8 mouse cellular contexts compared by ENCODE assay signal in the genomic region with DNA sequence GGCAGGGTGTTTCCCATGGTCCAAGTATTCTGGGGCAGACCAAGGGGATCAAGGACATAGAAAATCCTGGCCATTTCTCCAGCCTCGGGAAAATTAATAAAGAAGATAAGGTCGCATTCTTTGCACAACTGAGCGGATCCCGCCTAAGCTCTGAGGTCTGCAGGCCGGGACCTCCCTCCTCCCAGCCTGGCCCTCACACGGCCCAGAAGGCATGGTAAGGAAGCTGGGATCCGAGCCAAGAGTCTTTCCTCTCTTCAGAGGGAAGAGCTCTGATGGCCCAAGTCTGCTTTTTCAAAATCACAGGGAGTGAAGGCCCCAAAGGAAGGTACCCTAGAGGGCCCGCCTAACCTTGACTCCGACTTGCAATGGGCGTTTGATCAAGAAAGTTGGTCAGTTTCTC.
A peak's percentile ranks its signal among the peaks of the same experiment; 100 is the strongest.
DNase-seq lines count a peak whose midpoint lies in the region; ATAC-seq and TF ChIP-seq lines count a peak whose summit lies in the region.

No protein-coding gene starts in this region.

- no peaks in the 10 kb centered on the region for H3K36me3 ChIP-seq in forebrain, embryonic 10.5 days (replicated peaks)
- H3K36me3 ChIP-seq in forebrain, embryonic 11.5 days (ENCODE audit: control insufficient read depth, insufficient read depth, low read length), result no peaks in the 10 kb centered on the region
- no peaks in the 10 kb centered on the region for H3K36me3 ChIP-seq in embryonic facial prominence, embryonic 14.5 days (ENCODE audit: control insufficient read depth, insufficient read depth, low read length)
- H3K36me3 ChIP-seq in hindbrain, postnatal 0 days (ENCODE audit: insufficient read depth, low read length), result no peaks in the 10 kb centered on the region
- no peaks in the 10 kb centered on the region for H3K36me3 ChIP-seq in stomach, embryonic 14.5 days (ENCODE audit: control insufficient read depth, insufficient read depth, low read length)

- peak overlapping the region; percentile 91 for H3K27ac ChIP-seq in forebrain, embryonic 10.5 days
- no peak overlapping the region for H3K27ac ChIP-seq in forebrain, embryonic 11.5 days (ENCODE audit: low read depth, low read length)
- H3K27ac ChIP-seq in embryonic facial prominence, embryonic 14.5 days (replicated peaks; ENCODE audit: low read depth, low read length), result peak overlapping the region; percentile 17
- peak overlapping the region; percentile 38; the same call in 1 of the 2 replicates for H3K27ac ChIP-seq in hindbrain, postnatal 0 days
- H3K27ac ChIP-seq in stomach, embryonic 14.5 days (ENCODE audit: low read length), result no peak overlapping the region

- H3K4me2 ChIP-seq in forebrain, embryonic 11.5 days (ENCODE audit: low read depth, low read length, severe bottlenecking), result no peak overlapping the region
- peak overlapping the region; percentile 59 for H3K4me2 ChIP-seq in embryonic facial prominence, embryonic 14.5 days (ENCODE audit: low read depth, low read length)
- H3K4me2 ChIP-seq in hindbrain, postnatal 0 days (ENCODE audit: low read depth, low read length), result no peak overlapping the region
- no peak overlapping the region for H3K4me2 ChIP-seq in stomach, embryonic 14.5 days (replicated peaks; ENCODE audit: low read depth, low read length)

- no peak for ATAC-seq in forebrain, embryonic 11.5 days (replicated peaks; ENCODE audit: low FRiP score)
- peak; percentile 68 for ATAC-seq in embryonic facial prominence, embryonic 14.5 days (ENCODE audit: low read depth)
- ATAC-seq in hindbrain, postnatal 0 days, result no peak; the same call in 1 of the 2 replicates
- ATAC-seq in stomach, embryonic 14.5 days (ENCODE audit: insufficient number of reproducible peaks, insufficient read depth, low FRiP score, low read depth), result peak; percentile 59; the same call in 1 of the 2 replicates

- TF ChIP-seq CTCF in hindbrain, postnatal 0 days (IDR thresholded peaks at IDR 0.05; ENCODE audit: low read depth), result no peak

- no peaks in the 10 kb centered on the region for H3K27me3 ChIP-seq in forebrain, embryonic 10.5 days (ENCODE audit: poor library complexity, severe bottlenecking)
- no peaks in the 10 kb centered on the region for H3K27me3 ChIP-seq in forebrain, embryonic 11.5 days (ENCODE audit: control insufficient read depth, insufficient read depth, low read length)
- H3K27me3 ChIP-seq in embryonic facial prominence, embryonic 14.5 days (replicated peaks; ENCODE audit: control insufficient read depth, insufficient read depth, low read length), result no peaks in the 10 kb centered on the region
- no peaks in the 10 kb centered on the region for H3K27me3 ChIP-seq in hindbrain, postnatal 0 days (ENCODE audit: insufficient read depth, low read length)
- H3K27me3 ChIP-seq in stomach, embryonic 14.5 days (ENCODE audit: control insufficient read depth, insufficient read depth, low read length), result no peaks in the 10 kb centered on the region

- no peak for DNase-seq in forebrain, embryonic 10.5 days (ENCODE audit: extremely low spot score, low spot score)
- DNase-seq in forebrain, embryonic 11.5 days (ENCODE audit: low spot score), result no peak
- DNase-seq in embryonic facial prominence, embryonic 14.5 days (ENCODE audit: low spot score), result peak; percentile 83
- peak; percentile 60 for DNase-seq in hindbrain, postnatal 0 days (ENCODE audit: low spot score)
- DNase-seq in lung, adult 18-20 months, result peak; percentile 20 to 41
- no peak for DNase-seq in right cerebral cortex, adult 2 months (ENCODE audit: low spot score in 2 of 2)
- no peak for DNase-seq in right cerebral cortex, postnatal 14 days

- WGBS in forebrain, embryonic 10.5 days, result 50% methylated on average over 10 of the region's 10 CpGs
- WGBS in forebrain, embryonic 11.5 days, result 48% methylated on average over 10 of the region's 10 CpGs
- 36% methylated on average over 9 of the region's 10 CpGs for WGBS in embryonic facial prominence, embryonic 14.5 days
- WGBS in hindbrain, postnatal 0 days, result 41% methylated on average over 10 of the region's 10 CpGs
- WGBS in stomach, embryonic 14.5 days, result 32% methylated on average over 10 of the region's 10 CpGs

- no peak overlapping the region; the same call in 1 of the 2 replicates for H3K9ac ChIP-seq in forebrain, embryonic 11.5 days (ENCODE audit: low read length)
- 0 out of 2 replicates have a peak overlapping the region, but pooled peaks have one; percentile 55 for H3K9ac ChIP-seq in embryonic facial prominence, embryonic 14.5 days (ENCODE audit: low read depth, low read length)
- H3K9ac ChIP-seq in hindbrain, postnatal 0 days (replicated peaks; ENCODE audit: low read length), result no peak overlapping the region; the same call in 1 of the 2 replicates
- H3K9ac ChIP-seq in stomach, embryonic 14.5 days (replicated peaks; ENCODE audit: low read depth, low read length), result no peak overlapping the region

- H3K4me1 ChIP-seq in forebrain, embryonic 10.5 days, result peaks cover 30% of the 10 kb centered on the region
- H3K4me1 ChIP-seq in forebrain, embryonic 11.5 days (replicated peaks; ENCODE audit: control insufficient read depth, insufficient read depth, low read length), result peaks cover 16% of the 10 kb centered on the region
- peaks cover 17% of the 10 kb centered on the region for H3K4me1 ChIP-seq in embryonic facial prominence, embryonic 14.5 days (ENCODE audit: control insufficient read depth, insufficient read depth, low read length)
- peaks cover 15% of the 10 kb centered on the region; the same call in 1 of the 2 replicates for H3K4me1 ChIP-seq in hindbrain, postnatal 0 days (ENCODE audit: insufficient read depth, low read length)
- H3K4me1 ChIP-seq in stomach, embryonic 14.5 days (ENCODE audit: control insufficient read depth, insufficient read depth, low read length), result peaks cover 11% of the 10 kb centered on the region

- peaks cover 15% of the 10 kb centered on the region; the same call in 1 of the 2 replicates for H3K9me3 ChIP-seq in forebrain, embryonic 10.5 days
- H3K9me3 ChIP-seq in forebrain, embryonic 11.5 days (ENCODE audit: control insufficient read depth, low read length), result no peaks in the 10 kb centered on the region
- H3K9me3 ChIP-seq in embryonic facial prominence, embryonic 14.5 days (ENCODE audit: control insufficient read depth, low read length), result 0 out of 2 replicates have a peak, but pooled peaks cover 7% of the 10 kb centered on the region
- no peaks in the 10 kb centered on the region for H3K9me3 ChIP-seq in hindbrain, postnatal 0 days (ENCODE audit: low read length)
- no peaks in the 10 kb centered on the region for H3K9me3 ChIP-seq in stomach, embryonic 14.5 days (ENCODE audit: control insufficient read depth, low read depth, low read length)

- H3K4me3 ChIP-seq in forebrain, embryonic 10.5 days, result peak overlapping the region; percentile 48
- H3K4me3 ChIP-seq in forebrain, embryonic 11.5 days (ENCODE audit: low read depth, low read length), result no peak overlapping the region
- no peak overlapping the region for H3K4me3 ChIP-seq in embryonic facial prominence, embryonic 14.5 days (ENCODE audit: low read depth, low read length)
- no peak overlapping the region for H3K4me3 ChIP-seq in hindbrain, postnatal 0 days (ENCODE audit: low read length)
- H3K4me3 ChIP-seq in stomach, embryonic 14.5 days (ENCODE audit: low read depth, low read length), result no peak overlapping the region

Comparison
In these comparisons a context has a peak if more than half of its experiments do, and no peak if none do; other contexts are left out.
1. H3K27ac ChIP-seq: peak in forebrain, embryonic 10.5 days (single experiment), embryonic facial prominence, embryonic 14.5 days (single experiment) and hindbrain, postnatal 0 days (single experiment); none in forebrain, embryonic 11.5 days (single experiment) and stomach, embryonic 14.5 days (single experiment).
2. DNase-seq: peak in embryonic facial prominence, embryonic 14.5 days (single experiment), hindbrain, postnatal 0 days (single experiment) and lung, adult 18-20 months (2 of 2); none in forebrain, embryonic 10.5 days (single experiment), forebrain, embryonic 11.5 days (single experiment), right cerebral cortex, adult 2 months (0 of 2) and right cerebral cortex, postnatal 14 days (single experiment).
3. ATAC-seq: peak in embryonic facial prominence, embryonic 14.5 days (single experiment) and stomach, embryonic 14.5 days (single experiment); none in forebrain, embryonic 11.5 days (single experiment) and hindbrain, postnatal 0 days (single experiment).